Mouse (Mus musculus) naive thymus-derived CD4-positive, alpha-beta T cell, adult 2 months (primary cell): ENCODE measurements around the gene Tpi1.
"Not testable (repeated sequence)": the region's sequence is repeated elsewhere in the genome, so short reads cannot be mapped to it uniquely, and the experiment has no call there.

ENCODE experiments used
- DNase-seq: peaks from one replicate; pipeline ENCODE4 v3.0.0-alpha.2; 2011; ENCODE audit warnings: low read depth

The Tpi1 gene

DNA sequence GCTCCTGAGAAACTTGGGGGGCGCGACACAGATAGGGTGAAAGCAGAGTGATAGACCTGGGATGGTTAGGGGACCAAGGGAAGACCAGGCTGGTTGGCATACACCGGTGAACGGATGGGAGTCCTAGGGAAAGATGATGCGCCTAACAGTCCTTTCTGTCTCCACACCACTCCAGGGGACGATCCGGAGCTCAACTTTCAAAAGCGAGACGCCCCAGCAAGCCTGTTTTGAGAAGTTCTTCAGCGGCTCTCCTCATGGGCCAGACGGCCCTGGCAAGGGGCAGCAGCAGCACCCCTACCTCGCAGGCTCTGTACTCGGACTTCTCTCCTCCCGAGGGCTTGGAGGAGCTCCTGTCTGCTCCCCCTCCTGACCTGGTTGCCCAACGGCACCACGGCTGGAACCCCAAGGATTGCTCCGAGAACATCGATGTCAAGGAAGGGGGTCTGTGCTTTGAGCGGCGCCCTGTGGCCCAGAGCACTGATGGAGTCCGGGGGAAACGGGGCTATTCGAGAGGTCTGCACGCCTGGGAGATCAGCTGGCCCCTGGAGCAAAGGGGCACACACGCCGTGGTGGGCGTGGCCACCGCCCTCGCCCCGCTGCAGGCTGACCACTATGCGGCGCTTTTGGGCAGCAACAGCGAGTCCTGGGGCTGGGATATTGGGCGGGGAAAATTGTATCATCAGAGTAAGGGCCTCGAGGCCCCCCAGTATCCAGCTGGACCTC, 4.9 kb downstream of the Tpi1 start:
- DNase-seq: peak; percentile 63

DNA sequence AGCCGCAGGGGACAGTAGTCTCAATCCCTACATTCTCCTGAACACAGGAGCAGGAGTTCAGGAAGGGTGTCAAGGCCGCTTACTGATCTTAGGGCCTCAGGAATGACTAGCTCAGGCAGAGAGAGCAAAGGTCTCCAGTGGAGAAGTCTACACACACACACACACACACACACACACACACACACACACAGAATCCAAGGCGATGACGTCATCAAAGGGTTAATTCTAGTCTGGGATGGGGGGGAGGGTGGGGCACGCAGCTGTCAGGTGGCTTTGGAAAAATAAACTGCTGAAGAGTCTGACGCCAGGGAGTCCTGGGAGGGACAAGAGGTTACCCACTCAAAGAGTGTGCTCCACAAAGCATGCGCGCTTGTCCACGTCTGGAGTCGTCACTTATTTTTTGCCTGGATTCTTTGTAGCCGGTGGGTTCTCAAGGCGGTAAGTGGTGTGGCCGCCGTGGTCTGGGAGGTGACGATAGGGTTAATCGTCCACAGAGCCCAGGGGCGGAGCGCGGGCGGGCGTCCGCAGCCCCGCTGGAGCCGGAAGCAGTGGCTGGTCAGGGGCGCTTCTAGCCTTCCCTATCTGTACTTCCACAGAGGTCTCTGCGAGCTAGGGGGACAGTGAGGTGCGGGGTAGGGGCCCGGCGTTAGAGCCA, 5.6 kb downstream of the Tpi1 start, which contains the start of gene Spsb2:
Gene Spsb2 (plus strand): TSS at position 304 of the 655 bp plus-strand sequence.
- DNase-seq: peak; percentile 47

DNA sequence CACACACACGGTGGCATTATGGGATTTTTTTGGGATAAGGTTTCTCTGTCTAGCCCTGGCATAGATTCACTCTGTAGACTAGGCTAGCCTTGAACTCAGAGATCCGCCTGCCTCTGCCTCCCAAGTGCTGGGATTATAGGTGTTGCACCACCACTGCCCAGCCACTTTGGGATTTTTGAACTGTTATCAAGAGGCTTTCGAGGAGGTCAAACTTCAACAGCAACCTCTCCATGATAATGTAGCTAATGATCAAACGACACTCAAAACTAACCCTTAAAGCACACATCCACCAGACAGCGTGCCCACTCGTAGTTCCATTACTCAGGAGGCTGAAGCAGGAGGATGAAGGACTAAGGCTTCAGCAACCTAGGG, 6.1 kb downstream of the Tpi1 start:
- no peak for DNase-seq

DNA sequence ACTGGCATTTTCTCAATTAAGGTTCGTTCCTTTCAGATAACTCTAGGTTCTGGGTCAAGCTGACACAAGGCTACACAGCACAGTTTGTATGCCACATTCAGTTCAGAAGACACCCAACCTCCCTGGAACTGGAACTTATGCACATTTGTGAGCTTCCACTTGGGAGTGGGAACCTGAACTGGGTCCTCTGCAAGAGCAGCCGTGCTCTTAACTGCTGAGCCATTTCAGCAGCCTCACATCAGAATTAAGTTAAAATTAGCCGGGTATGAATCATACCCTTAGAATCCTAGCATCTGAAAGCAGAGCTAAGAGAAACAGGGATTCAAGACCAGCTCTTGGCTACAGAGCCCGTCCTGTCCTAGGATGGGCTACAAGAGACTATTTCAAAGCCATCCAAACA, 6.7 kb downstream of the Tpi1 start:
- no peak for DNase-seq

DNA sequence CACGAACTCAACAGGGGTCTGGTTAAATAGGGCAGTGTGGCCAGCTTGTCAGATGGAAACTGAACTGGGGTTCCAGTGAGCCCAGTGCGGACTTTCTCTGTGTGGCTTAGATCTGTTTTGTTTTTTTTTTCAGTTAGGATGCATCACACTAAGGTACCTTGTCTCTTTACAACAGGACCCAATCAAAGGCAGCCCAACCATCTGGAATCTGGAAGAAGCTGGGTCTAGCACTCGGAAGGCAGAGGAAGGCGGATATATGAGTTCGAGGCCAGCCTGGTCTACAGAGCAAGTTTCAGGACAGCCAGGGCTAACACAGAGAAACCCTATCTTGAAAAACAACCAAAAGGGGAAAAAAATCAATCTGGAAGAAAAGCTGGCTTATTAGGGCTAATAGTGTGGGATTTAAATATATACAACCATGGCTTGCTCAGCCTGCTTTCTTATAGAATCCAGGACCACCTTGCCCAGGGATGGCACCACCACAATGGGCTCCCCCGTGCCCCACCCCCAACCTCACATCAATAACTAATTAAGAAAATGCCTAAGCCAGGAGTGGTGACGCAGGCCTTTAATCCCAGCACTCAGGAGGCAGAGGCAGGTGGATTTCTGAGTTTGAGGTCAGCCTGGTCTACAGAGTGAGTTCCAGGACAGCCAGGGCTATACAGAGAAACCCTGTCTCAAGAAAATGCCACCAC, 7.5 kb downstream of the Tpi1 start:
- no peak for DNase-seq

DNA sequence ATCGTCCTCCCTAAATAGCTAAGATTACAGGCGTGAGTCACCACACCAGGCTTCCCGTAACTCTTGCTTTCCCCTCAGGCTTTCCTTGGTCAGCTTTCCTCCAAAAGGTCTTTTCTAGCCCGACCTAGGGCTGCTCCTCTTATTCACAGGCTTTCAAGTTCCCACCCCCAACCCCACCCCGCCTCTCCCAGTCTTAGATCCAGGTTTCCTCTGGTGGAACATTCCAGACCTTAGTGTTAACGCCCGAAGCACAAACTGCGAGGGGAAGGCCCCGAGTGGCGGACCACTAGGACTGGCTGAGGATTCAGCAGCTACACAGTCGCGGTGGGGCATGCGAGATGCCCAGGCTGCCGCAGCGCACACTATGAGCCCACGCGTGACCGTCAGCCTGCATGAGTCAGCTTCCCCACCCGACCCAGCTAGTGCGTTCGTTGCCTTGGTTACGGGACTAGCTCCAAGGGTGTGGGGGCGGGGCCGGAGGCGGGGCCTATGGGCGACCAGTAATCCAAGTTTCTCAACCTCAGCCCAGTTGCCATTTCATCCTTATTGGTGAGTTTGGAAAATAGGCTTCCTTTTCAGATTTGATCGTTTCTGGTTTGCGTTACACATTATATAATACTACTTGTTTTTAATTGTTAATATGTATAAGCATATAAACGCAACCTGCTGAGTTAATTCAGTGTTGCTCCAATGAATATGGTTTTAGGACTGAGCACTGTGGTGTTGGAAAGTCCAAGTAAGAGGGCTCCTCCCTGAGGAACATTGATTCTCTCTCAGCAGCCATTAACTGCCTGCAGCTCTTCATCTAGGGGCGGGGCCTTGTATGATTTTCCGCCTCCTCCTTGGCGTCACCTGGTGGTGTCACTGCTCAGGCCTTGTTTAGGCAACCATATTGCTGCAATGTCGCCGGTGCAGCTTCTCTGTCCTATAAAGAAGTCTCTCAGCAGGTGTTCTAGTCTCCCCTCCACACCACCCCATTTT, 8.5 kb downstream of the Tpi1 start:
- DNase-seq: peak; percentile 82

DNA sequence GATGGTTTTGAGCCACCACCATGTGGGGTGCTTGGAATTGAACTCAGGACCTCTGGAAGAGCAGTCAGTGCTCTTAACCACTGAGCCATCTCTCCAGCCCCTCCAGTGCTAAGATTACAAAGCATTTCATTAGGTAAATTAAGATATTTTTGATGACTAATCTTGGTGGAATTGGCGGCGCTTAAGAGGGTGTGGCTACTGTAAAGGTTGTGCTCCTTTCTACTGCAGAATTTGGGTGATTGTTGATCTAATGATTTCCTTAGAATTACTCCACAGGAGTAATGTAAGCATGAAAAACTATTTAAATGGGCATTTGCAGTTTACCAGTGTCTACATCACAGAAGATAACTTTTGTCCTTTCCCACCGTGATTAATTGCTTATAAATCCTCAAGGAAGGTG, 9.8 kb downstream of the Tpi1 start:
- no peak for DNase-seq

DNA sequence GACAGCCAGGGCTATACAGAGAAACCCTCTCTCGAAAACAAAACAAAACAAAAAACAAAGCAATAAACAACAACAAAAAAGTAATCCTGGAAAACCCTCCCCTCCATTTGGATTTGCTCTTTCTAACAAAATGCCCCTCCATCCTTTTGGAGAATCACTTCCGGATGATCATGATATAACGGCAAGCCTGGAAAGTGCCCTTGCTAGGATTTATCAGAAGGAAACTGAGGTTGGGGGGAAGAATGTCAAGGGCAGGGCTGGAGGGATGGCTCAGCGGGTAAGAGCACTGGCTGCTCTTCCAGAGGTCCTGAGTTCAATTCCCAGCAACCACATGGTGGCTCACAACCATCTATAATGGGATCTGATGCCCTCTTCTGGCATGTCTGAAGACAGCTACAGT, 10.4 kb downstream of the Tpi1 start:
- DNase-seq: not testable (repeated sequence)

DNA sequence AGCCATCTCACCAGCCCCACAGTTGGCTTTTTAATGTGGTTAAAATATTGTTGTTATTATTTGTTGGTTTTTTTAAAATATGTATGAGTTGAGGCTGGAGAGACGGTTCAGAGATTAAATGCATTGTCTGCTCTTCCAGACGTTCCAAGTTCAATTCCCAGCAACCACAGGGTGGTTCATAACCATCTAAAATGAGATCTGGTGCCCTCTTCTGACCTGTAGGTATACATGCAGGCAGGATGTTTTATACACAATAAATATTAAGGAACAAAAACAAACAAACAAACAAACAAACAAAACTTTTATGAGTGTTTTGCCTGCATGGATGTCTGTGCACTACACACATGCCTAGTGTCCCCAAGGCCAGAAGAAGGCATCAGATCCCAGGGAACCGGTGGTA, 11.0 kb downstream of the Tpi1 start:
- DNase-seq: no peak

DNA sequence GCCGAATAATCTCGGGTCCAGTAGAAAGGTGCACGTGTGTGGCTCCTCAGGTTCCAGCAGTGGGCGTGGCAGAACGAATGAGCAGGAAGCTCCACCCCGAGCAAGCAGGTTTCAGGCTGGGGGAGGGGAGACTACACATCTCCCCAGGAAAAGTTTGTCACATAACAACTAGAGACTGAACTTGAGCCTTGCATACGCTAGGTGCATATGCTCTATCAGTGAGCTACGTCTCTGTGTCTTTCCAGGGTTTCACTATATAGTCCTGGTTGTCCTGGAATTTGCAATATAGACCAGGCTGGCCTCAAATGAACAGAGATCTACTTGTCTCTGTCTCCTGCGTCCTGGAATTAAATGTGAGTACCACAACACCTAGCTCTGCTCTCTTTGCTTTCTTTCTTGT, 11.7 kb downstream of the Tpi1 start:
- DNase-seq: peak; percentile 47

DNA sequence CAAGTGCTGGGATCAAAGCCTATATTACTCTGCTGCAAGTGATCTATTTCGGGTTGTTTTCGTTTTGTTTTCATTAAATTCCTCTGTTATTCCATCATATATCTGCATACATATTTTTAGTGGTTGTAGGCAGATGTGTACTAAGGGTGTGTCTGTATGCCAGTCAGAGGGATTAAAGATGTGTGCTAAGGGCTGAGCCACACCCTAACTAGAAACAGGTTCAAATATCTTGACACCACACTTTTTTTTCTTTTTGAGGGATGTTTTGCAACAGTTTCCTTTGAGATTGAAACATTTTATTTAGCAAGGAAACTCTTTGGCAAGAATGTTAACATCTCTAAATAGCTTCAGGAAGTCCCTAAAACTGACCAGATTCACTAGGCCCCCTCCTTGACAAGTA, 17.9 kb downstream of the Tpi1 start:
- no peak for DNase-seq

DNA sequence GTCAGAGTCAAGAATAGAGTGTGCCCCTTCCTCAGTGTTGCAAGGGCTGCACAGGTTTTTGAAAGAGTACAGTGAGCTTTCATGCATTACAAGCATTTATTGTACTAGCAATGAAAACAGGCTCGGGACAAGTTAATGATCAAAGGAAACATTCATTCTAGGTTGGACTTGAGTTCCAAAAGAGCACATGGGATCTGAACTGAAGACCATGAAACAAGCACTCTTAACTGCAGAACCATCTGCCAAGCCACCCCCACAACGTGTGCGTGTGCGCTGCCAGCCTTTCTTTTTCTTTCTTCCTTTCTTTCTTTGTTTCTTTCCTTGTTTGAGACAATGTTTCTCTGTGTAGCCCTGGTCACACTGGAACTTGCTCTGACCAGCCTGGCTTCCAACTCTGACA, 18.3 kb downstream of the Tpi1 start:
- DNase-seq: no peak

DNA sequence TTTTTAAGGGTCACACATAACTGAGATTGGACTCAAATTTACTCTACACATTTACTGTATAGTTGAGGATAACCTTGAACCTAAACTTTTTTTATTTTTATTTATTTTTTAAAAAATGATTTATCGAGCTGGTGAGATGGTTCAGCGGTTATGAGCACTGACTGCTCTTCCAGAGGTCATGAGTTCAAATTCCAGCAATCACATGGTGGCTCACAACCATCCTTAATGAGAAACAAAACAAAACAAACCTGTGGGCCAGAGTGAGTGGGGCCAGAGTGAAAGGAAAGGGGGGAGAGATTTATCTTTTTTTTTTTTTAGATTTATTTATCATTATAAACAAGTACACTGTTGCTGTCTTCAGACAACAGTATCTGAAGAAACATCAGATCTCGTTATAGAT, 22.2 kb downstream of the Tpi1 start:
- DNase-seq: no peak

DNA sequence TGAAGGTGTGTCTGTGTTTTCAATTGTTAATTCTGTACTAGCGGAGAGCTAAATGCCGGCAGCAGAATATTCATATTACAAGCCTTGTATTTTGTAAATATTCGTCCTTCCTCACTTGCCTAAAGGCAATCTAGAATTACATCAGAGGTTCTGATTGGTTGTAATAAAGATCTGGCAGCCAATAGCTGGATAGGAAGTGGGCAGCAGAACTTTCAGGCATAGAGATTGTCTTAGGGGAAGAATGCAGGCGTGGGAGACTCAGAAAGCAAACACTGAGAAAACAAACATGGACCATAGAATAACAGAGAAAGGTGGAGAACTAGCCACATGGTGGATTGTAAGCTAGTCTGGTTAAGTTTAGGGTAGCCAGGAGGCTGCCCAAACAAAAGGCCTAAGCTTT, 24.0 kb downstream of the Tpi1 start:
- no peak for DNase-seq

DNA sequence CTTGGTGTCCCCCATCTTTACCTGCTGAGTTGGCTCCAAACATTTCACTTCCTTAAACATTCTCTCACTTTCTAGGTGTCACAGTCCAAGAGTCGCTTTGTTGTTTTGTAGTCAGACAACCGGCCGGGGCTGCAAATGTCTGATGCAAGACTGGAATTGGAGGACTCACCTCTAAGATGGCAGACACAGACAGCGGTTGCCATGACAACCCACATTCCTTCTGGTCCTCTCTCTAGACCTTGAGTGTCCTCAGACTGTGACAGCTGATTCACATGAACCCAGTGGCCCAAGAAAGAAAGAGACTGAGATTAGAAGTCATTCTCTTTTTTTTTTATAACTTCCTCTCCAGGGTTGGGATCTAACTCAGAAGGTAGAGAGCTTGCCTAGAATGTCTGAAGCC, 24.6 kb downstream of the Tpi1 start:
- no peak for DNase-seq

DNA sequence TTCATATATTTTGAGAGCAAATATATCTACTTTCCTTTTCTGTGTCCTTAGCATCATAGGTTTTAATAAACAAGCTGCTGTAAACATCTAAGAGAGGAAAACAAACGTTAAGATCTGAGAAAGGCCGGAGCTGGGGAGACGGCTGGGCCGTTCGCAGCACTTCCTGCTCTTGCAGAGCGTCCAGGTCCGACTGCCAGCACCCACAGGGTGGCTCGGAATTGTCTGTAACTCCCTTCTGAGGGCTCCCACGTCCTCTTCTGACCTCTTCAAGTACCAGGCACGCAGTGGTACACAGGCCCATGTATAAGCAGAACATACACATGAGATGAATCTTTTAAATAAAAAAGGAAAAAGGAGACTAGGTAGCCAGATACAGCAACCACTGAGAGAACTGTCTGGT, 26.4 kb downstream of the Tpi1 start:
- DNase-seq: no peak

DNA sequence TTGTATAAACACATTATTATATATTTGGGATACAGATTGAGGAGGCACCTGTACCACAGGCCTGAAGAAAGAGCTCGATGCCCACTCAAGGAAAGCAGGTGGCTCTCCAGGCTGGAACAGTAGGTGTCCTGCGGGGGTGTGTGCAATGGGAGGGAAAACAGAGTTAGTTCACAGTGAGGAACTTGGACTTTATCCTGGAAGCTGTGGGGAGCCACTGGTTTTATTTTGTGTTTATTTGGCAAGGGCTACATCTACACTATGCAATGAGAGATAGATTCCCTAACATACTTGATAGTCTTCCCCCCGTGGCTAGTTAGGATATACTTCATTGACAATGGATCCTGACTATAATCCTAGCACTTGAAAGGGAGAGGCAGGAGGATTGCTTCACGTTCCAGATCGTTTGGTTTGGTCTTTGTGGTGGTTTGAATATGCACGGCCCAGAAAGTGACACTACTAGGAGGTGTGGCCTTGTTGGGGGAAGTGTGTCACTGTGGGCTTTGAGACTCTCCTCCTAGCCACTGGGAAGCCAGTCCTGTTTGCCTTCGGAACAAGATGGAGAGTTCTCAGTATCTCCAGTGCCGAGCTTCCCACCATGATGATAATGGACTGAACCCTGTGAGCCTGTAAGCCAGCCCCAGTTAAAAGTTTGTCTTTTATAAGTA, 27.2 kb downstream of the Tpi1 start:
- DNase-seq: no peak

DNA sequence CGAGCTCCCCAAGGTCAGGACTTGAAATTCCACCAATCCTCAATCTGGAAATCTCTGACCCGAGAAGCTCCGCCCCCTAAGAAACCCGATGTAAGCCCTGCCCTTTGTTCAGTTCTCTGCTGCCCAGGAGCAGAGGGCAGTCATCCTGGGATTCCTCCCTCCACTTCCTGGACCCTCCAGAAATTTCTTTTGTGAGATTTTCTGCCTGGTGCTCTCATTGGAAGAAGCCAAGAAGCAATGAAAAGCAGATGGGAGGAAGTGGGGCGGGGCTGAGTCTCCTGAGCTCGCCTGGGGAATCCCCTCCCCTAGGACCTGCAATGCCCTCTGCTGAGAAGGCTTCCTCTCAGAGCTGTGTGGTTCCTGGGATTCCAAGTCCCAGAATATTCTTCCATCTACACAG, 31.7 kb downstream of the Tpi1 start:
- DNase-seq: peak; percentile 71

DNA sequence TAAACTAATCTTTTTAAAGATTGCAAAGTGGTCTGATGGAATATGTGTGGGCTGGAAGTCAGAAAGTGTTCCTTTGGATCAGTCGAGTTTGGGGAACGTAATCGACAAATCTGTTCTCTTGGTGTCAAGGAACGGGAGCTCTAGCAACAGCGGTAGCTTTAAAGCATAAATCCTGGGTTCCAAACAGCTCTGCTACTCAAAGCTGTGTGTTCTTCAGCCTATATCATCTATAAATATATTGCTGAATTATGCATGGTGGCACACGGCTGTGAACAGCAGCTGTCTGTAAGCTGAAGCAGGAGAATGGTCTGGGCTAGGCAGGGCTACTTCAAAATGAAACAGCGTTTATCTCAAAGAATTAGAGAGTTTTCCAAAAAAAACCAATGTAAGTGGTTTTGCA, 33.2 kb downstream of the Tpi1 start:
- DNase-seq: no peak

DNA sequence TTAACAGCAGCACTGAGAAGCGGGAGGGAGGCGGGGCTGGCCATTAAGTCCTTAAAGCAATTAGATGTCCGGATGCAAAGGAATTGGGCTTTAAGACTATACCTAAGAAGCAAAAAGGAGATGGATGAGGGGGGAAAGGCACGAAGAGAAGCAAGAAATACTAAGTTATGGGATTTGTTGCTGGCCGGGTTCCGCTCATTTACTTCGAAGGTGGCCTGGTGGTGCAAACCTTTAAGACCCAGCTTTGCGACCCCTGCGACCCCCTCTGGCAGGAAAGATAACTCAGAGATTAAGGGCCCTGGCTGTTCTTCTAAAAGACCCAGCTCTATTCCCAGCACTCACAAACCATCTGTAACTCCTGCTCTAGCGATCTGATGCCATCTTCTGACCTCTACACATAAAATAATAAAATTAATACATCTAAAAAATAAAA, 34.1 kb downstream of the Tpi1 start:
- no peak for DNase-seq

DNA sequence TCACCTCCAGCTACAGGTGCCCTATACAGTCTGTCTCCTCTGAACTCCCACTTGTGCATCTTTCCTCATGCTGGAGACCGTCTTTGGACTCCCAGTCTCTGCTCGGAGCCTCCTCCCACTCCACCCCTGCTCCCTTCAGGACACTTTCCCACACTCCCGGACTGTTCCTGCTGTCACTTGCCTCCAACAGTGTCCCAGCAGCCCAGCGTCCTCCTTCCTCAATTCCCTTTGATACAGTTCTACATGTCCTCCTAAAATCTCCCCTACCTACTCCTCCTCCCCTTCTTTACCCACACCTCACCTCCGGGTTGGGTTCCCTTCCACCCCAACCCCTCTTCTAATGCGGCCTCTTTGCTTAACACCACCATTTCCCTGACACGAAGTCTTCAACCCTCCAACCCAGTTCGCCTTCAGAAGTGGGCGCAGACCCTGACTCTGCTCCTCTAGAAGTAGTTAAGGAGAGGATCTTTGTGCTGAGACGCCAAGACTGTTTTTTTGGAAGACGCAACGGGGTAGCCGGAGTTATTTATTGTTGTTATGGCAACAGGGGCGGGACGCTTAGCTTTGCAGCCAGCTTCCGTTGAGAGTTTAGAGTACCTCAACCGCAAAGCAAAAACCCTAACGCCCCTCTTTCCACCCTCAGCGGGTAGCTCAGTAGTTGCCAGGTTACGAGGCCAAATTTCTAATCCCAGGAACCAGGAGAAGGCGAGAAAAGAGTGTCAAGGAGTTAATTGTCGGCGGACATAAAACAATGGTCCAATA, 34.7 kb downstream of the Tpi1 start, which contains the start of gene Lrrc23:
Gene Lrrc23 (minus strand): TSS at position 506 of the 762 bp plus-strand sequence.
- DNase-seq: peak; percentile 93
